Mouse (Mus musculus): ENCODE measurements around the gene Gm20837. TPM values are rescaled to one million over a fixed set of nuclear protein-coding genes. Genes with fewer than 3 reads are reported as not detected.
"Not testable (repeated sequence)": the region's sequence is repeated elsewhere in the genome, so short reads cannot be mapped to it uniquely, and the experiment has no call there.

Gm20837 gene
- not detected for total RNA-seq (2022)

DNA sequence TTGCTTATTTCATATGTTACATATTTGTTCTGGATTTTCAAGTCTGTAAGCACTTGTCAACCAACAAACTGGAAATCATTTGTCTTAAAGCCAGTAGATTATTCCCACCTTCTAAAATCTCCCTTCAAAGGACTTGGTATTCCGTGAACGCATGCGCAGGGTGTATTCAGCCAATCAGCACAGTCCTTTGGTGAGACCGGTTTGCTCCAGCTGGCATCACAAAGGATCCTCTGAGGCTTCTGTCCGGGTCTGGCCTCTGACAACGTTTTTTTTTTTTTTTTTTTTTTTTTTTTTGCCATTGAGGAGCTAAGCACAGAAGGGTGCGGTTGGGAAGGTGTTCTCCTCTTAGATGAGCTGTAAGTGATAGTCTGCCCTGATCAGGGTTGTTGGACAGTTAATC, at the start of gene Gm20837:
TSS of gene Gm20837 (plus strand) at position 301 of the 400 bp plus-strand sequence.
- not testable (repeated sequence) for DNase-seq
